Mouse (Mus musculus) heart, adult 11 months (tissue): ENCODE measurements around the gene Atxn7l1.

Source experiments
- DNase-seq: peaks from one replicate; pipeline ENCODE4 v3.0.0; 2022

Atxn7l1 gene

GRCm38 (mm10) chr12:33279159-33279558 lies 131.7 kb downstream of the Atxn7l1 start:
- peak; percentile 77 for DNase-seq

- DNase-seq: no peak
Observed at GRCm38 (mm10) chr12:33280805-33281204, 133.3 kb downstream of the Atxn7l1 start.

- no peak for DNase-seq
Observed at GRCm38 (mm10) chr12:33284344-33284936, 136.9 kb downstream of the Atxn7l1 start.

- no peak for DNase-seq
Observed at GRCm38 (mm10) chr12:33285354-33285753, 137.9 kb downstream of the Atxn7l1 start.

- DNase-seq: peak; percentile 93
Observed at GRCm38 (mm10) chr12:33285933-33286649, 138.6 kb downstream of the Atxn7l1 start.

GRCm38 (mm10) chr12:33287686-33288085 lies 140.2 kb downstream of the Atxn7l1 start:
- DNase-seq: no peak

GRCm38 (mm10) chr12:33288746-33289145 lies 141.3 kb downstream of the Atxn7l1 start:
- DNase-seq: no peak

GRCm38 (mm10) chr12:33302070-33302469 lies 154.6 kb downstream of the Atxn7l1 start:
- DNase-seq: peak; percentile 98

- DNase-seq: peak; percentile 98
Observed at GRCm38 (mm10) chr12:33302523-33303383, 155.3 kb downstream of the Atxn7l1 start.

- DNase-seq: no peak
Observed at GRCm38 (mm10) chr12:33303384-33303770, 155.9 kb downstream of the Atxn7l1 start.

GRCm38 (mm10) chr12:33305106-33305505 lies 157.6 kb downstream of the Atxn7l1 start:
- no peak for DNase-seq

- peak; percentile 85 for DNase-seq
Observed at GRCm38 (mm10) chr12:33306476-33306875, 159.0 kb downstream of the Atxn7l1 start.

- DNase-seq: no peak
Observed at GRCm38 (mm10) chr12:33308668-33309067, 161.2 kb downstream of the Atxn7l1 start.

GRCm38 (mm10) chr12:33313828-33314671 lies 166.6 kb downstream of the Atxn7l1 start:
- peak; percentile 99 for DNase-seq

GRCm38 (mm10) chr12:33314924-33315643 lies 167.6 kb downstream of the Atxn7l1 start:
- peak; percentile 97 for DNase-seq

- DNase-seq: no peak
Observed at GRCm38 (mm10) chr12:33315804-33316203, 168.3 kb downstream of the Atxn7l1 start.

- no peak for DNase-seq
Observed at GRCm38 (mm10) chr12:33317792-33318530, 170.5 kb downstream of the Atxn7l1 start.

- DNase-seq: no peak
Observed at GRCm38 (mm10) chr12:33322547-33322946, 175.1 kb downstream of the Atxn7l1 start.

- DNase-seq: no peak
Observed at GRCm38 (mm10) chr12:33323821-33324220, 176.3 kb downstream of the Atxn7l1 start.

- DNase-seq: no peak
Observed at GRCm38 (mm10) chr12:33325424-33325823, 177.9 kb downstream of the Atxn7l1 start.

- DNase-seq: no peak
Observed at GRCm38 (mm10) chr12:33332046-33332445, 184.6 kb downstream of the Atxn7l1 start.
